Mouse (Mus musculus): Measurements from ENCODE around the gene Plekha7. TPM values are rescaled to one million over a fixed set of nuclear protein-coding genes. Genes with fewer than 3 reads are reported as not detected.

Gene Plekha7
- polyA plus RNA-seq, 1 experiment from 2014 or later: 6.9 TPM

- Histone ChIP-seq H3K27me3 (ENCODE audit: low read depth, poor library complexity, severe bottlenecking) (peaks cover 46% of the 10 kb centered on the region), H3K4me3 (no peak overlapping the region), H3K36me3 (no peaks in the 10 kb centered on the region), H3K4me1 (peaks cover 41% of the 10 kb centered on the region), H3K27ac (peak overlapping the region; percentile 54; the same call in 1 of the 2 replicates), H3K9me3 (replicated peaks) (no peaks in the 10 kb centered on the region)
- DNase-seq (ENCODE audit: low spot score): no peak
- 27% methylated on average over 7 of the region's 7 CpGs for WGBS
Measured at GRCm38 (mm10) chr7:116241601-116242000, 66.6 kb downstream of the Plekha7 start.

GRCm38 (mm10) chr7:116240791-116241474 is 67.2 kb downstream of the Plekha7 start:
- 65% methylated on average over 12 of the region's 12 CpGs for WGBS
- peaks cover 36% of the 10 kb centered on the region for H3K4me1 ChIP-seq

GRCm38 (mm10) chr7:116240353-116240752 is 67.8 kb downstream of the Plekha7 start:
- H3K36me3 ChIP-seq: no peaks in the 10 kb centered on the region
- DNase-seq (ENCODE audit: low spot score): no peak
- no peak overlapping the region for H3K27ac ChIP-seq
- H3K4me3 ChIP-seq: no peak overlapping the region
- H3K4me1 ChIP-seq: peaks cover 31% of the 10 kb centered on the region
- peaks cover 59% of the 10 kb centered on the region for H3K27me3 ChIP-seq (ENCODE audit: low read depth, poor library complexity, severe bottlenecking)
- no peaks in the 10 kb centered on the region for H3K9me3 ChIP-seq (replicated peaks)
- 87% methylated on average over 4 of the region's 4 CpGs for WGBS

More at GRCm38 (mm10) chr7:116240791-116241474, 67.2 kb downstream of the Plekha7 start:
- Histone ChIP-seq H3K4me3 (no peak overlapping the region), H3K27ac (0 out of 2 replicates have a peak overlapping the region, but pooled peaks have one; percentile 14), H3K36me3 (no peaks in the 10 kb centered on the region), H3K9me3 (replicated peaks) (no peaks in the 10 kb centered on the region), H3K27me3 (ENCODE audit: low read depth, poor library complexity, severe bottlenecking) (peaks cover 53% of the 10 kb centered on the region)
- DNase-seq (ENCODE audit: low spot score): no peak

- peaks cover 25% of the 10 kb centered on the region for H3K4me1 ChIP-seq
- DNase-seq (ENCODE audit: low spot score): no peak
- no peak overlapping the region for H3K27ac ChIP-seq
- no peak overlapping the region for H3K4me3 ChIP-seq
- no peaks in the 10 kb centered on the region for H3K9me3 ChIP-seq (replicated peaks)
- H3K27me3 ChIP-seq (ENCODE audit: low read depth, poor library complexity, severe bottlenecking): peaks cover 63% of the 10 kb centered on the region
- H3K36me3 ChIP-seq: no peaks in the 10 kb centered on the region
- 83% methylated on average over 4 of the region's 4 CpGs for WGBS
Measured at GRCm38 (mm10) chr7:116238320-116238719, 69.9 kb downstream of the Plekha7 start.

GRCm38 (mm10) chr7:116237157-116237981 is 70.8 kb downstream of the Plekha7 start:
- Histone ChIP-seq H3K4me3 (peak overlapping the region; percentile 66), H3K4me1 (peaks cover 25% of the 10 kb centered on the region), H3K27me3 (ENCODE audit: low read depth, poor library complexity, severe bottlenecking) (peaks cover 61% of the 10 kb centered on the region), H3K27ac (peak overlapping the region; percentile 77), H3K36me3 (no peaks in the 10 kb centered on the region), H3K9me3 (replicated peaks) (no peaks in the 10 kb centered on the region)
- peak; percentile 64 for DNase-seq (ENCODE audit: low spot score)
- WGBS: under 1% methylated on average over 69 of the region's 69 CpGs

GRCm38 (mm10) chr7:116236608-116237007 is 71.6 kb downstream of the Plekha7 start:
- 54% methylated on average over 8 of the region's 8 CpGs for WGBS
- peaks cover 59% of the 10 kb centered on the region for H3K27me3 ChIP-seq (ENCODE audit: low read depth, poor library complexity, severe bottlenecking)
- H3K9me3 ChIP-seq (replicated peaks): no peaks in the 10 kb centered on the region
- peaks cover 21% of the 10 kb centered on the region for H3K4me1 ChIP-seq
- H3K27ac ChIP-seq: no peak overlapping the region
- no peak for DNase-seq (ENCODE audit: low spot score)
- no peaks in the 10 kb centered on the region for H3K36me3 ChIP-seq
- H3K4me3 ChIP-seq: peak overlapping the region; percentile 66

GRCm38 (mm10) chr7:116234287-116234806 is 73.8 kb downstream of the Plekha7 start:
- no peak for DNase-seq (ENCODE audit: low spot score)
- Histone ChIP-seq H3K27me3 (ENCODE audit: low read depth, poor library complexity, severe bottlenecking) (peaks cover 46% of the 10 kb centered on the region), H3K27ac (no peak overlapping the region), H3K4me1 (peaks cover 15% of the 10 kb centered on the region), H3K9me3 (replicated peaks) (no peaks in the 10 kb centered on the region), H3K36me3 (no peaks in the 10 kb centered on the region), H3K4me3 (no peak overlapping the region)
- 66% methylated on average over 7 of the region's 7 CpGs for WGBS

- H3K4me1 ChIP-seq: no peaks in the 10 kb centered on the region
Measured at GRCm38 (mm10) chr7:116230811-116231609, 77.2 kb downstream of the Plekha7 start.

GRCm38 (mm10) chr7:116226877-116227282 is 81.3 kb downstream of the Plekha7 start:
- WGBS: 88% methylated on average over 7 of the region's 7 CpGs

More at GRCm38 (mm10) chr7:116230811-116231609, 77.2 kb downstream of the Plekha7 start:
- H3K27ac ChIP-seq: no peak overlapping the region
- no peaks in the 10 kb centered on the region for H3K36me3 ChIP-seq
- WGBS: 82% methylated on average over 11 of the region's 11 CpGs
- no peak for DNase-seq (ENCODE audit: low spot score)
- H3K4me3 ChIP-seq: no peak overlapping the region
- H3K9me3 ChIP-seq (replicated peaks): no peaks in the 10 kb centered on the region
- peaks cover 13% of the 10 kb centered on the region for H3K27me3 ChIP-seq (ENCODE audit: low read depth, poor library complexity, severe bottlenecking)

GRCm38 (mm10) chr7:116226316-116226715 is 81.9 kb downstream of the Plekha7 start:
- 94% methylated on average over 6 of the region's 6 CpGs for WGBS
- H3K4me3 ChIP-seq: no peak overlapping the region
- no peaks in the 10 kb centered on the region for H3K27me3 ChIP-seq (ENCODE audit: low read depth, poor library complexity, severe bottlenecking)
- no peaks in the 10 kb centered on the region for H3K9me3 ChIP-seq (replicated peaks)
- no peak for DNase-seq (ENCODE audit: low spot score)
- peaks cover 14% of the 10 kb centered on the region for H3K4me1 ChIP-seq
- no peak overlapping the region for H3K27ac ChIP-seq
- H3K36me3 ChIP-seq: no peaks in the 10 kb centered on the region

More at GRCm38 (mm10) chr7:116226877-116227282, 81.3 kb downstream of the Plekha7 start:
- no peaks in the 10 kb centered on the region for H3K9me3 ChIP-seq (replicated peaks)
- no peak for DNase-seq (ENCODE audit: low spot score)
- no peak overlapping the region for H3K4me3 ChIP-seq
- H3K36me3 ChIP-seq: no peaks in the 10 kb centered on the region
- H3K27me3 ChIP-seq (ENCODE audit: low read depth, poor library complexity, severe bottlenecking): no peaks in the 10 kb centered on the region
- H3K4me1 ChIP-seq: peaks cover 8% of the 10 kb centered on the region
- H3K27ac ChIP-seq: no peak overlapping the region

GRCm38 (mm10) chr7:116224543-116224942 is 83.6 kb downstream of the Plekha7 start:
- H3K27me3 ChIP-seq (ENCODE audit: low read depth, poor library complexity, severe bottlenecking): no peaks in the 10 kb centered on the region
- DNase-seq (ENCODE audit: low spot score): no peak
- H3K4me3 ChIP-seq: no peak overlapping the region
- no peaks in the 10 kb centered on the region for H3K36me3 ChIP-seq
- WGBS: 90% methylated on average over 2 of the region's 2 CpGs
- no peaks in the 10 kb centered on the region for H3K9me3 ChIP-seq (replicated peaks)
- no peak overlapping the region for H3K27ac ChIP-seq
- peaks cover 18% of the 10 kb centered on the region for H3K4me1 ChIP-seq

GRCm38 (mm10) chr7:116223010-116223783 is 85.0 kb downstream of the Plekha7 start:
- whole genome bisulfite sequencing: 57% methylated on average over 14 of the region's 14 CpGs
- H3K27me3 ChIP-seq (ENCODE audit: low read depth, poor library complexity, severe bottlenecking): no peaks in the 10 kb centered on the region
- no peak for DNase-seq (ENCODE audit: low spot score)
- no peaks in the 10 kb centered on the region for H3K9me3 ChIP-seq (replicated peaks)
- no peak overlapping the region for H3K4me3 ChIP-seq
- no peak overlapping the region for H3K27ac ChIP-seq
- no peaks in the 10 kb centered on the region for H3K36me3 ChIP-seq
- peaks cover 18% of the 10 kb centered on the region for H3K4me1 ChIP-seq
